Mouse (Mus musculus) hindbrain, embryonic 10.5 days (tissue): ENCODE measurements around the gene Olfr478. TPM values are rescaled to one million over a fixed set of nuclear protein-coding genes. Genes with fewer than 3 reads are reported as not detected.
"Not testable (repeated sequence)": the region's sequence is repeated elsewhere in the genome, so short reads cannot be mapped to it uniquely, and the experiment has no call there.

Experiments used
- DNase-seq: peaks from one replicate; pipeline ENCODE4 v3.0.0-alpha.2; 2017; ENCODE audit warnings: low spot score
- H3K27ac ChIP-seq: fragments of 300-500 bp; sonication (generic); 2 replicates; pipeline ENCODE4 v1.5.1; 2016; ENCODE audit warnings: mild to moderate bottlenecking, moderate library complexity
- H3K27me3 ChIP-seq: fragments of 300-500 bp; sonication (generic); 2 replicates; pipeline ENCODE4 v1.6.1; 2016; ENCODE audit warnings: mild to moderate bottlenecking; ENCODE audit not compliant: poor library complexity, insufficient read depth, severe bottlenecking
- H3K36me3 ChIP-seq: fragments of 300-500 bp; sonication (generic); 2 replicates; pipeline ENCODE4 v1.6.1; 2016; ENCODE audit warnings: mild to moderate bottlenecking, moderate library complexity
- H3K4me1 ChIP-seq: fragments of 300-500 bp; sonication (generic); replicated peaks from 2 replicates; pipeline ENCODE4 v1.6.1; 2016; ENCODE audit warnings: mild to moderate bottlenecking
- H3K4me3 ChIP-seq: fragments of 300-500 bp; sonication (generic); 2 replicates; pipeline ENCODE4 v1.5.1; 2016; ENCODE audit warnings: mild to moderate bottlenecking, moderate library complexity
- H3K9me3 ChIP-seq: fragments of 300-500 bp; sonication (generic); 2 replicates; pipeline ENCODE4 v1.6.1; 2016; ENCODE audit warnings: mild to moderate bottlenecking, moderate library complexity
- WGBS: fragments of 180-500 bp; shearing (Covaris S2); methylation state at CpG from one replicate; pipeline ENCODE4 v1.1.7; 2016; 5-methylcytosine and 5-hydroxymethylcytosine counted together
- polyA plus RNA-seq: library from polyadenylated mRNA; unstranded; fragments of >200 nt; fragmentation: Nextera tagmentation; extraction: Ambion mirVana; gene quantifications from 2 replicates; pipeline ENCODE4 v1.2.1, GENCODE M21; 2016

The Olfr478 gene
- polyA plus RNA-seq: not detected in 2 replicates

DNA sequence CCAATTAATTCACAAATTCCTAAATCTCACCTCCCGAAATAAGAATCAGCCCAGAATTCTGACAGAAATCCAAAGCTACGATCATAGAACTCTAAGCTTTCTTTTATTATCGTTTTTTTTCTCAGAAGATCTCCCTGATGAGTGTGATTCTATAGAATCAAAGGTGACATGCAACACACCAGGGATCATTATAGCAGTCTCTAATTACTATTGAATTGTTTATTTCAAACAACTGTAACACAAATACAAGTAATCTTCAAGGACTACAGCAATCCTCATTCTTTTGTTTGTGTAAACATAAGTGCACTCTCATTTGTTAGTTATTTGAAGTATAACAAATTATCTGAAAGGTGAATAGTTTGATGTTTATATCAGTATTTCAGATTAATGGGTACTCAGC, at the start of gene Olfr478:
Olfr478 (minus strand) TSS at position 101 of the 400 bp plus-strand sequence.
- Histone ChIP-seq H3K4me1 (no peaks in the 10 kb centered on the region), H3K27me3 (no peaks in the 10 kb centered on the region), H3K27ac (no peak within 1 kb of the TSS), H3K4me3 (no peak within 1 kb of the TSS), H3K36me3 (no peaks in the 10 kb centered on the region), H3K9me3 (no peaks in the 10 kb centered on the region)
- 85% methylated on average over 3 of the region's 3 CpGs for WGBS
- DNase-seq: no peak

DNA sequence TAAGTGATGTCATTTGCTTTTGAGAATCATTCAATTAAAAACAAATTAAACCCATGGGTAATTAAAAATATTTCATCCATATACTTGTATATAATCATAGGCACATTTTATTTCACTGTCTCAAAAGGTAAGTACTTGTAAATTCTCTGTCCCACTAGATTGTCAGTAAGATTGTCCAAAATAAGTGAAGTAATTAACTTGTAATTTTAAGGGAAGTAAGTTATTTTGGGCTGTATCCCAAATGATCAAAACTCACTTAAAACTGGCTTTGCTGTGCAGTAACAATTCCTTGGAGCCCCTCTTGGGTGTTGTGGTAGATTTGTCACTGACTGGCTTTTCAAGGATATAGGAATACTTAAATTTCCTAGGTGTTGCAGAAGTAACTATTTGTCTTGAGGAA, 45.8 kb upstream of the Olfr478 start, which contains the start of gene Olfr481:
Olfr481 (plus strand) TSS at position 301 of the 400 bp plus-strand sequence.
- Histone ChIP-seq H3K36me3 (no peaks in the 10 kb centered on the region), H3K9me3 (no peaks in the 10 kb centered on the region), H3K27ac (no peak within 1 kb of the TSS), H3K4me3 (no peak within 1 kb of the TSS), H3K4me1 (no peaks in the 10 kb centered on the region), H3K27me3 (no peaks in the 10 kb centered on the region)
- DNase-seq: no peak

DNA sequence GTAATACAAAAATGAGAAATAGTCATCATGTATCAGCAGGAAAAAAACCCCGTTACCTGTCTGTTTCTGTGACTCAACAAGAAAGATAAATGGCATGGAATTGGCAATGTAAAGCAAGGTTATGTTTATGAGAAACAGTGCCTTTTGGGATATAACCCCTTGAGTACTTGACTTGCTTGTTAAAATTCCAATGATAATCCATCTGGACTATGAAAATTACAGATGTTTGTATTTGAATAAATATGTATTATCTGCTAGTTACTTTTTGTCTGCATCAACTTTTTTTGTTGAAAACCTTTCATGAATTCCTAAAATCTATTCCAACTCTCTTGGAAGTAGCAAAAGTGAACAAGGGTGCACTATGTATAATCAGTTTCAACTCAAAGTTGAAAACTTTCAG, 33.5 kb upstream of the Olfr478 start, which contains the start of gene Olfr480:
Olfr480 (minus strand) TSS at position 101 of the 400 bp plus-strand sequence.
- Histone ChIP-seq H3K4me3 (no peak within 1 kb of the TSS), H3K9me3 (no peaks in the 10 kb centered on the region), H3K27me3 (no peaks in the 10 kb centered on the region), H3K36me3 (no peaks in the 10 kb centered on the region), H3K4me1 (no peaks in the 10 kb centered on the region), H3K27ac (no peak within 1 kb of the TSS)
- WGBS: 91% methylated on average over 1 of the region's 1 CpGs
- no peak for DNase-seq

DNA sequence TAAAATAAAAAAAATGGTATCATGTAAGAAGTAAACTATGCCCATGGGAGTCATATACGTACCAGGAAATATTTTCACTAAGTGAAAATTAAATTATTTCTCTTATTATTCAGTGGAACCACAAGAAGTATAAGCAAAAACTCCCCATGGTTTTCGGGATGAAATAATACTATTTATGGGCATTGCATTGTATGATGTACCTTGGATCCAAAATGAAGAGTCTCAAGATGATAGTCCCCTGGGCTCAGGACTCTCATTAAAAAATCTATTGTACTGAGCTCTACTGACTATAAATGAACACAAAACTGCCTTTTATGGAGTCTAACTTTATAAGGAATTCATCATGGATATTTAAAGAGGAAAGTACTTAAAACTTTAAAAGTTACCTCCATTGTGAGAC, 16.6 kb upstream of the Olfr478 start, which contains the start of gene Olfr479:
Olfr479 (plus strand) TSS at position 301 of the 400 bp plus-strand sequence.
- Histone ChIP-seq H3K9me3 (no peaks in the 10 kb centered on the region), H3K27me3 (no peaks in the 10 kb centered on the region), H3K36me3 (no peaks in the 10 kb centered on the region), H3K4me1 (no peaks in the 10 kb centered on the region), H3K4me3 (no peak within 1 kb of the TSS), H3K27ac (no peak within 1 kb of the TSS)
- 93% methylated on average over 2 of the region's 2 CpGs for WGBS
- no peak for DNase-seq

DNA sequence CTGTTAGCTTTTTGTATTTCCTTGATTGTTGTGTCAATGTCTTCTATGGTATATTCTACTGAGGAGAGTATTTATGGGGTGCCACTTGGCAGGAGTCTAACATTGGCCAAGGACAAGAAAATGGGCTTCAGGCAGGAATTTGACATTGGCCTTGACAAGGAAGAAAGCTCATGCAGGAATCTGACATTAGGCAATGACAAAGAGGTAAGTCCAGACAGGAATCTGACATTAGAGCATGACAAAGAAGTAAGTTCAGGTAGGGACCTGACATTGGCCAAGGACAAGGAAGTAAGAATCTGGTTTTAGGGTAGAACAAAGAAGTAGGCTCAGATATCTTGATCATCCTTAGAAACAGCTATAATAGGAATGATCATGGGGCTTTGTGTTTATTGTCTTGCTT, 19.5 kb downstream of the Olfr478 start:
- DNase-seq, H3K27ac ChIP-seq: not testable (repeated sequence)

DNA sequence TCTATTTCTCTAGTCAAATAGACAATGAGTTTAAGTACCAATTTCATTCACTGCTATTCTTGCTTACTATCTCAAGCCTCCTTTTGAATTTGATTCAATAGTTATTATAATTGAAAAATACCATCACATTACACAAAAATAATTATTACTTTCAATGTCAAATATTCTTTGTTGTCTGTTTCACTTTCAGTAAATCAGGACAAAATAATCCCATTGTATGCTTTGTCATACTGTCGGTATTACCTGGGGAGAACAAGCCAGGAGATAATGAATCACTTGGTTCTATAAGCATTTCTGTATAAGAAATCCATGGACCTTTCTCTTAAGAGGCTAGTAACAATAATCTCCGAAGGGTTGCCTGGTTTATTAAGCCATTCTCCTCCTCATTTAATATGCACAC, 47.4 kb downstream of the Olfr478 start, which contains the start of gene Olfr477:
Olfr477 (plus strand) TSS at position 301 of the 400 bp plus-strand sequence.
- DNase-seq: no peak
- Histone ChIP-seq H3K27me3 (no peaks in the 10 kb centered on the region), H3K4me3 (no peak within 1 kb of the TSS), H3K27ac (no peak within 1 kb of the TSS), H3K36me3 (no peaks in the 10 kb centered on the region), H3K9me3 (no peaks in the 10 kb centered on the region), H3K4me1 (no peaks in the 10 kb centered on the region)
- WGBS: 84% methylated on average over 2 of the region's 2 CpGs

More for the DNA sequence above, 19.5 kb downstream of the Olfr478 start:
- not testable (repeated sequence) for H3K36me3 ChIP-seq, H3K4me3 ChIP-seq, H3K27me3 ChIP-seq, H3K9me3 ChIP-seq, H3K4me1 ChIP-seq

Other genes starting within 250 kb of the Olfr478 start
- not detected in 2 replicates for gene Ovch2, start 232.8 kb downstream of the Olfr478 start, polyA plus RNA-seq
- gene Olfr467, start 221.7 kb downstream of the Olfr478 start, polyA plus RNA-seq: not detected in 2 replicates
- gene Olfr469, start 208.4 kb downstream of the Olfr478 start, polyA plus RNA-seq: not detected in 2 replicates
- not detected in 2 replicates for gene Olfr470, start 186.5 kb downstream of the Olfr478 start, polyA plus RNA-seq
- gene Olfr472, start 136.1 kb downstream of the Olfr478 start, polyA plus RNA-seq: not detected in 2 replicates
- gene Olfr473, start 103.5 kb downstream of the Olfr478 start, polyA plus RNA-seq: not detected in 2 replicates
- gene Olfr474, start 79.3 kb downstream of the Olfr478 start, polyA plus RNA-seq: not detected in 2 replicates
- not detected in 2 replicates for gene Olfr476, start 69.2 kb downstream of the Olfr478 start, polyA plus RNA-seq
- gene Olfr477, start 47.3 kb downstream of the Olfr478 start, polyA plus RNA-seq: not detected in 2 replicates
- not detected in 2 replicates for gene Olfr479, start 16.7 kb upstream of the Olfr478 start, polyA plus RNA-seq
- not detected in 2 replicates for gene Olfr480, start 33.4 kb upstream of the Olfr478 start, polyA plus RNA-seq
- gene Olfr481, start 45.9 kb upstream of the Olfr478 start, polyA plus RNA-seq: not detected in 2 replicates
- 0.07 and 0.12 TPM in 2 replicates for gene Olfr482, start 63.6 kb upstream of the Olfr478 start, polyA plus RNA-seq
- not detected in 2 replicates for gene Olfr483, start 66.9 kb upstream of the Olfr478 start, polyA plus RNA-seq
- gene Olfr484, start 93.5 kb upstream of the Olfr478 start, polyA plus RNA-seq: not detected in 2 replicates
- gene Olfr485, start 125.9 kb upstream of the Olfr478 start, polyA plus RNA-seq: not detected in 2 replicates
- gene Olfr486, start 138.8 kb upstream of the Olfr478 start, polyA plus RNA-seq: not detected in 2 replicates
- not detected in 2 replicates for gene Olfr487, start 180.6 kb upstream of the Olfr478 start, polyA plus RNA-seq
- not detected in 2 replicates for gene Olfr488, start 224.4 kb upstream of the Olfr478 start, polyA plus RNA-seq